Mouse (Mus musculus): ENCODE measurements around the gene Rpl18. TPM values are rescaled to one million over a fixed set of nuclear protein-coding genes. Genes with fewer than 3 reads are reported as not detected.

The Rpl18 gene
- polyA plus RNA-seq, 1 experiment from 2014 or later = 1,315 TPM

DNA sequence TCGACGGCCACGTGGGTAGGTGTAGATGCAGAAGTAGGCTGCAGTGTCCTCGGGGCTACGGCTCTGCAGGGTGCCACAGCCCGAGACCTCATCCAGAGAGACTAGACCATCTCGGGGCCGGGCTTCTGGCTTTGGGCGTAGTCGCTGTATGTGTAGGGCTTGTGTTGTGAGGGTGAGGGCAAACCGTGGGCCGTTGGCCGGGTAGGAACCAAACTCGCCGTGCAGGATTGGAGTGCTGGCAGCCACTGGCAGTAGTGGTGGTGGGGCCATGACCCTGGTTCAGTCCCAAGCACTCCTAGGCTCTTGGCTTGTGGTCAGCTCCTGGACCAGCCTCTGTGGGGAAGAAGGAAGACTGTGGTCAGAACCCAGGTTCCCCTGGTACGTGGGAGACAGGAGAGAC lies 1.9 kb upstream of the Rpl18 start:
- no peak for DNase-seq (ENCODE audit: low spot score)

DNA sequence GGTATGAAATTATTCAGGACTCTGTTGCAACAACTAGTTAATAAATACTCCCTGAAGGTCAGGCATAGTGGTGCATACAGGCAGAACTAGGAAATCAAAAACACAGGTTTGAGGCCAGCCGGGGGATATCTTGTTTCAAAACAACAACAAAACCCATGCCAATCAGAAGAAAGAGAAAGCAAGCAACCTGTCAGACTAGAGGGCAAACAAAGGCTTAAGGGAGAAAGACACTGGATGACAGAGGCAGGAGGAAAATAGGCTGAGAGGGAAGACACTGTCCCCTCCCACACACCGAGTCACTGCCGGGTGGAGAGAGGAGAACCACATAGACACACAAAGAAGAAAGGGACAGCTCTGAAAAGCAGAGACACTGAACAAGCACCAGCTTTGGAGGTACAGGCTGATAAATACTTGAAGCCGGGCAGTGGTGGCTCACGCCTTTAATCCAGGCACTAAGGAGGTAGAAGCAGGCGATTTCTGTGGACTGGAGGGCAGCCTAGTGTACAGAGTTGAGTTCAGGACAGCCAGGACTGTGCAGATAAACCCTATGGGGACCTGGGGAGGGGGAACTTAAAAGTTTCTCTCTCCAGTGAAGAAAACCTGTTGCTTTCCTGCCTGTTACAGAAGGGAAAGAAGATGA lies 1.3 kb upstream of the Rpl18 start:
- no peak for DNase-seq (ENCODE audit: low spot score)

DNA sequence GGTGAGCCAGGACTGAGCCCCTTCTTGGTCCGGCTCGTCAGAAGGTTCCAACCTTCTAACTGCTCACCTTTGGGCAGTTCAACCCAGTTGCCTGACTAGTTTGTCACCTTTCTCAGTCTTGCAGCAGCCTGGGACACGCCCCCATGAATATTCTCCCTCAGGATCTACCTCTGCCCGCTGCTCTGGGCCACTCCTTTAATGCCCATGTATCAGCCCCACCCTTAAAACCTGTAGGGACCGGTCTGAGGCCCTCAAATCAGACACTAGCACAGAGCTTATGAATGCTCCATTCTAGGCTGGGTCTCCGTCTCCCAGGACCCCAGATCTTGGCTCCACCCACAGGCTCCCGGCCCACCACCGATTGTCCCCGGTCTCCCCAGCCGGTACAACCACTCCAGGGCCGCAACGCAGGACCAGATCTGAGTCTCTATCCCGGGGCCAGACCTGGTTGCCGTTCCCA lies 597 bp upstream of the Rpl18 start:
- DNase-seq (ENCODE audit: low spot score) = no peak

DNA sequence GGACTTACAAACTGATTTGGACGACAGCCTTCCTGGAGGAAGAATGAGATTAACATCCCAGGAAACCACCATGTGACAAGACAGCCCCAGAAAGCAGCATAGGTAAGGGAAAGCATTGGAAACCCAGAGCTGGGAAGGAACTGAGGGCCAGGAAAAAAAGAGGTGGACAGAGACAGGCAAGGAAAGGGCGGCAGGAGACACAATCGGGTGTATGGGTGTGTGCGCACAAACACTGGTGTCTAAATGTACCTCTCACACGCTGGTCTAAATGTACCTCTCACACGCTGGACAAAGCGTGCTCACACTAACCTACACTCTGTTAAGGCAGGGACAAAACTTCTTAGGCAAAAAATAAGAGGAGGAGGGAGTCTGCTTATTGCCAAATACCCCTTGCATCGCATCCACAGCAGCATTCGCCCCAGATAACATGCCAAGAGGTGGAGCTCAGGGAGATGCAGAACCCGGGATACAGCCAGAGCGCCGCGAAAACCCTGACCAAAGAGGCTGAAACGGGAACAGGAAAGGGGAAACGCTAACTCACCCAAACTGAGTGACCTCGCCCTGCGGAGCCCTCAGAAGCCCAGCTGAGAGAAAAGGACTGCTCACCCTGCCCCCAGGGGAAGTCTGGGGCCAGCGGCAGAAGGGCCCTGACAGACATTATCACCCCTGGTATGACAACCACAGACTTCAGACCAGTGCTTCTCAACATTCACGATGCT lies 643 bp downstream of the Rpl18 start:
- no peak for DNase-seq (ENCODE audit: low spot score)

DNA sequence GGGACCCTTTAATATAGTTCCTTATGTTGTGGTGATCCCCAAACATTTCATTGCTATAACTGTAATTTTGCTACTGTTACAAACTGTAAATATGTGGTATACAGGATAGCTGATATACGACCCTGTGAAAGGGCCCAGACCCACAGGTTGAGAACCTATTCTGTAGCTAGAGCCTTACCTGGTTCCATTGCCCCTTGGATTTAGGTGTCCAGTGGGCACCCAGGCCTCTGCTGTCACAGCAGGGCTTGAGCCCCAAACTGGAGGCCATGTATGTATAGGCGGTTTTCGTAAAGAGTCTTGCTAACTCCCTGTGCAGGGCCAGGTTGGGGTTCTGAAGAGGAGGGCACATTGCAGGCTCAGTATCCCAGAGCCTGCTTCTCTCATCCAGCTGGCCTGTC lies 1.2 kb downstream of the Rpl18 start:
- no peak for DNase-seq (ENCODE audit: low spot score)

DNA sequence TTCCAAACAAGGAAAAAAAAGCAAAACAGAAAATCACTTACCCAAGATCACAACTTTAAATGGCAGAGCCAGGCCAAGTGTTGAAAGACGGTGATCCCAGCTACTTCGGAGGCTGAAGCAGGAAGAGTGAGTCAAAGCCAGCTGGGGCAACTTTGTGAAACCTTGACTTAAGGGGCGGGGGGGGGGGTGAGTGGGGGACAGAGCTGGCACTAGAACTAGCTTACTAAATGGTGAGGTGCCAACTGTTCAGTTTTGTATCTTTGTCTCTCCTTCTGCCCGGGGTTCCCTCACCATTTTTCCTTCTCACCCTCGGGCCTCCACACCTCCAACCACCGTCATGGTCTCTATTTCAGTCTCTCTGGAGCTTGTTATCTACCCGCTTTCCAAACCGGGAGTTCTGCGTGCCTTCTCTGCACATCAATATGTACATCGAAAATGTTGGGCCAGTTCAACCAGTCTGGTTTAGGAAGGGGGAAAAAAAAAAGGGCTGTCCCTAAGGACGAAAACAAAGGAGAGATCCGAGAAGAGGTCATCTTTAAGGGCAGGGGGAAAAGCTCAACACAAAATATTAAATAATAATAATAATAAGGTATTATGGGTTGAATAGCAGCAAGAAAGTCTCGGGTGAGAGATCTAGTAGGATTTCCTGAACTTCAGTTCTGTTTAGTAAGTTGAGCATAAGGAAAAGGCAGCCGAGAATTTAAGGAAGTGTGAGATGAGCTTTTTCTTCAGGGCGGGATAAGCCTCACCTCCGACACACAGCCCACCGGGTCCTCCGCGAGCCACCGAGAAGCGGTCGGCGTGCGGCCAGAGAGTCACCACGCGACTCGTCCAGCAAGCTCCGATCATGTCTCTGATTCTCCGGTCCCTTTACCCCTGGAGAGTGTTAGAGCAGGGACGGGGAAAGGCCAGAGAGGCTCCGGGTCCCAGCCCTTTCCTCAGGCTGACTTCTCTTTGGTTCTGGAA lies 2.0 kb downstream of the Rpl18 start:
- no peak for DNase-seq (ENCODE audit: low spot score)

DNA sequence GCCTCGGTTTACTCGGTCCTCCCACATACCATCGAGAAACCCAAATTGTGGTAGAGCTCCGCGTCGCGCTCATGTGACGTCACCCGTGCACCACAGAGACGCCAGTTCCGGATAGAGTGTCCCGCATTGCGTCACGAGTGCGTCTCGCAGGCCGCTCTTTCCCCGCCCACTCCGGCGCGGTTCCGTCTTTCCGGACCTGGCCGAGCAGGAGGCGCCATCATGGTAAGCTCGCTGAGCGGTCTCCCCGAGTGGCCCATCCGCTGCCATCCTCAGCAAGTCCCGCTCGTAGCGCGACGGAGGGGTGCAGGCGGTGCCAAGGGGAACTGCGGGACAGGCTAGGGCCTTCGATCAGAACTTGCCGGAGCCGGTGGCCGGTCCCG lies 2.7 kb downstream of the Rpl18 start, which contains the start of gene Sphk2:
TSS of gene Sphk2 (minus strand) at position 85 of the 380 bp plus-strand sequence.
- peak; percentile 99 for DNase-seq (ENCODE audit: low spot score)

DNA sequence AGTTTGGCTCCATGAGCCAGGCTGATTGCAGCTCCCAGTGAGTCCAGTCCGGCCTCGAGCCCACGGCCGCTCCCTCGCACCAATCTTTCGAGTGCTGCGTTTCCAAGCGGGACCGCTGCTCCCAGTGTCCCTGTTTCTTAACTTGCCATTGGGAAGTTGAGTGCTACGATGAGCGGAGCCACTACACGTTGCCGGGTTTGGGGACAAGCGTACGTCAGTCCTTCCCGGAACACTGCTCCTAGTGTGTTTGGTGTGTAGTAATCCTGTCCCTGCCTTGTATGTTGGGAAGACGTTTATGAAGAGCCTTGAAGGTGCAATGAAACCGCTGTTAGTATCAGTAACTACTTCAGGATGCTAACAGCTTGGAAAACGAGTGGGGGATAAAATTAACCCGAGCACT lies 3.1 kb downstream of the Rpl18 start:
- no peak for DNase-seq (ENCODE audit: low spot score)

DNA sequence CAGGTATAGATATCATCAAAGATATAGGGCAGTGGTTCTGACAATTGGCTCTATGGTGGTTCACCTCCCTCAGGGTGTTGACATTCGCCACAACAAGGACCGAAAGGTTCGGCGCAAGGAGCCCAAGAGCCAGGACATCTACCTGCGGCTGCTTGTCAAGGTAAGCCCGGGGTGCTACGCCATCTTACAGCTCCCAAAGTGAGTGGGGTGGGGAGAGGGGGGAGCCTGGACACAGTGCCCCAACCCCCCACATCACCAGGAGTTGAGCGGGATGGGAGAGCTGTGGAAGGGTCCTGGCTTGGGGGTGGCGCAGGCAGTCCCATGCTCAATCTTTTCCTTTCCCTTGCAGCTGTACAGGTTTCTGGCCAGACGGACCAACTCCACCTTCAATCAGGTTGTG lies 3.9 kb downstream of the Rpl18 start:
- DNase-seq (ENCODE audit: low spot score) = no peak

DNA sequence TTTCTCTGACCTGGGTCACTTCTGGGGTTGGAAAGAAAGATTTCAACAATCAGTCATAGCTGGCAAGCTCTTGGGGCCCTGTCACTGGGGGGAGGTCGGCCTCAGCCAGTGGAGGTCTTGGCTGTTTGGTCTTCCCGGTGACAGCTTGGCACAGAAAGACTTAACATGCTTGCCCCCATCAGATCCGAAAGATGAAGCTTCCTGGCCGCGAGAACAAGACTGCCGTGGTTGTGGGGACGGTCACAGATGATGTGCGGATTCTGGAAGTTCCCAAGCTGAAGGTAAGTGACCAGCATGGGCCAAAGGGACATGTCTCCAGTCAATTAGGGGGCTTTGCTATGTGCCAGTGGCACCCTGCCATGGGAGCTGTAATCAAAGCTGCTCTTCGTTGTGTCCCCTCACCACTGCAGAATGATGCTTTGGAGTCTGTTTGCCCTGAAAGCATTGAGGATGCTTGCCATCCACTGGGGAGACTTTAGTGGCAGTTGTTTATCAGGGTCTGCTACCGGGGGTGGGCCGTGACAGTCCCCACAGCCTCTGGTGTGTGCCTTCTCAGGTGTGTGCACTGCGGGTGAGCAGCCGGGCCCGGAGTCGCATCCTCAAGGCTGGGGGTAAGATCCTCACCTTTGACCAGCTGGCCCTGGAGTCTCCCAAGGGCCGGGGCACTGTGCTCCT lies 4.6 kb downstream of the Rpl18 start:
- no peak for DNase-seq (ENCODE audit: low spot score)

DNA sequence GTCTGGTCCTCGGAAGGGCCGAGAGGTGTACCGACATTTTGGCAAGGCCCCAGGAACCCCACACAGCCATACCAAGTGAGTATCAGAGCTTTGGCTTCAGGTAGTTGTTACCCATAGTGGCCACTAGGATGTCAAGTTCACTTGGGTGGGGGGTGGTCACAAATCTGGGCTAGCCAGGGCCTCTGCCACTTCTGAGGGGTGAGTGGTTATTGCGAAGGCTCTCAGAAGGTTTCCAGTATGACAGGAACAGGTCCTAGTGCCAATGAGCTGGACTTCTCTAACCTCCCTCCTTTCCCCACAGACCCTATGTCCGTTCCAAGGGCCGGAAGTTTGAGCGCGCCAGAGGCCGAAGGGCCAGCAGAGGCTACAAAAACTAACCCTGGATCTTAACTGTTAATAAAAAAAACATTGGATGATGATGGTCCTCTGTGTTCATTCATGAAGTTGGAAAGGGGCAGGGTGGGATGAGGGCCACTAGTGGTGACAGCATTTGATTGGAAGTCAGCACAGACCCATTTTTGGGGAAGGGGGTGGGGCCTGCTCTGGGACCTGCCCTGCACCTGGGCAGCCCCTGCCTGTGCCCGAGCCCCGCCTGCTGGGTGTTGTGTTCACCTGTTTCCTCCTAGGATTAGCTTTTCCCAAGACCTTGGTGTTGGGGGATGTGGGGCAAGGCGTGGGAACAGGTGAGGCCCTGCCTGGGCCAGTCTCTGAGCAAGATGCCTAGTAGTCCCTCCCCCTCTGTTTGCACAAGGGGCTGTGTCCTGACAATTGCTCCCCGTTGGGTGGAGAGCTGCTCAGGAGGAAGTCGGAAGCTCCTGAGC lies 5.4 kb downstream of the Rpl18 start, which contains the start of gene Fam83e:
TSS of gene Fam83e (plus strand) at position 800 of the 821 bp plus-strand sequence.
- DNase-seq (ENCODE audit: low spot score) = no peak

DNA sequence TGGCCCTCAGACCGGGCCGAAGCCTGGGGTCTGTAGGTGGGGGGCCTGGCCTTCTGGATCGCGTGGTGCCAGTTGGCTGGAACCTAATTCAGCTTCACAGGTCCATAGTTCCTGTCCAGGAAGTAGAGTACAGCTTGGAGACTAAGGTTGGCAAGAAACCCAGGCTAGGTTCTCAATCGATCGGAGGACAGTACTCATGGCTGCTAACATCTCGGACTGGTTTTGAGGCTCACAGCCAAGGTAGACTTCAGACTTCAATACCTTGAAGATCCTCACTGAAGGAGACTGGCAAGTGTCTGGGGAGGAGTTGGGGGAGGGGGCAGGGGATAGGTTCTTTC lies 5.9 kb downstream of the Rpl18 start:
- no peak for DNase-seq (ENCODE audit: low spot score)

DNA sequence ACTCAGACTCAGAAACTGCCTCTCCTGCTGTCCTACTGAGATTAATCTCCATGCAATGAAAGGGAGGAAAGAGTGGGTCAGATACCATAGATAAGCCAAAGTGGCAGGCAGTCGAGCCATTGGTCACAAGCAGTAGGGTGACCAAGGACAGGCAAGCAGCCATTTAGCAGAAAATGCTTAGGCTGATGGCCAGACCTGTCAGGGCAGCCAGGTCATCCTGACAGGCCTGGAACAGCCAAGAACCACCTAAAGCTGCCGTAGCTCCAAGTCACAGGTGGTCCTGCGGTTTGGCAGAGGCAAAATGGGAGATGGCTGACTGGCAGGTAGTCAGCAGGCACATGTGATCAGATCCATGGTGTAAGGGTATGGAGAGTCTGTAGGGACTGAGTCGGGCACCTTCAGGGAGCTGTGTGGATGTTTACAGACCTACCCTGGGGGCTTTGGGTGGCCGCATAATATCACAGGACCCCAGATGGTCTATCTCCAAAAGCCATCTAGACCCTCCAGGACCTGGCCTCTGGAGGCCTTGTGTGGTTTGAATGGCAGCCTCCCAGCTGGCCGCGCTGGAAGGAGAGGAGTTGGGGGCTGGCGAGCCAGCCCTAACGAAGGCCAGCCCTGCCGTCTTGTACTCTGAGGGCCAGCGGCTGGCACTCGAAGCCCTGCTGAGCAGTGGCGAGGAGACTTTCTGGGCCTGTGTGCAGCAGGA lies 6.5 kb downstream of the Rpl18 start:
- DNase-seq (ENCODE audit: low spot score) = no peak

DNA sequence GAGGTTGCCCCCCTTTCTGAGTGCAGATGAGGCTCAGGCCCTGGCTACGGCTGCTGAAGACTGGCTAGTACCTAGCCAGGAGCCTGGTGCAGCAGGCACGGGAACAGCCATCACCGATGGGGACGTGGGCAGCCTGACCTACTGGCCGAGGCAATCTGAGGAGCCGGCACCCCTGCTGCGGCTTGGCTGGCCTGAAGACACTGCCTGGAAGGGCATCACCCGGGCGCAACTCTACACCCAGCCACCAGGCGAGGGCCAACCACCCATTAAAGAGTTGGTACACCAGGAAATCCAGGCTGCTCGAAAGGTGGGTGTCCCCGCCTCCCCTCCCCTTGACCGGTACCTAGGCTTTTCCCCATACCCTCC lies 7.1 kb downstream of the Rpl18 start:
- DNase-seq (ENCODE audit: low spot score) = no peak

DNA sequence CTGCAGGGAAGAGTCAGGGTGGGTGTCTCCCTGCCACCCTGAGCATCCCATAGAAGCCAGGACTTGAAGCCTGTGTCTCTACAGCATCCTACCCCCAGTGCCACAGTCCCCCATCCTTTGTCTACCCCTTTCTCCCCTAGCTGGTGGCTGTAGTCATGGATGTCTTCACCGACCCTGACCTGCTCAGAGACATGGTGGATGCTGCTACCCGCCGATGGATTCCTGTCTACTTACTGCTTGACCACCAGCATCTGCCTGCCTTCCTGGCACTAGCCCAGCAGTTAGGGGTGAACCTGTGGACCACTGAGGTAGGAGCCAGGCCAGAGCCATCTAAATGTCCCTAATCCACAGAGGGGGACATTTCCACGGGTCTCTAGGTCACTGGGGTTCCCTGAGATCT lies 8.0 kb downstream of the Rpl18 start:
- DNase-seq (ENCODE audit: low spot score) = no peak

DNA sequence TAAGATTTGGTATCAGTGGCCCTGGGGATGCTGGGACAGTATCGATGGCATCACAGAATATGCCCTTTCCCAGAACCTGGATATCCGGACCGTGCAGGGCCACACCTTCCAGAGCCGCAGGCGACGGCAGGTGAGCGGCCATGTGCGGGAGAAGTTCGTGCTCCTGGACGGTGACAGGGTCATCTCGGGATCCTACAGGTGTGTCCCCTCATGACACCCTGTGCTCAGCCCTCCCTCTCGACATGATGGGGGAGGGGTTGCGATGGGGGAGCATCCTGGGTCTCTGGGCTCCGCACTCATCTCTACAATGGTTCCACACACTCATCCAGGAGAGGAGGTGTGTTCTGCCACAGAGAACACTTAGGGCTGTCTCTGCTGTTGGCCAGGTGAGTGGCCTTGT lies 8.5 kb downstream of the Rpl18 start:
- DNase-seq (ENCODE audit: low spot score) = no peak

DNA sequence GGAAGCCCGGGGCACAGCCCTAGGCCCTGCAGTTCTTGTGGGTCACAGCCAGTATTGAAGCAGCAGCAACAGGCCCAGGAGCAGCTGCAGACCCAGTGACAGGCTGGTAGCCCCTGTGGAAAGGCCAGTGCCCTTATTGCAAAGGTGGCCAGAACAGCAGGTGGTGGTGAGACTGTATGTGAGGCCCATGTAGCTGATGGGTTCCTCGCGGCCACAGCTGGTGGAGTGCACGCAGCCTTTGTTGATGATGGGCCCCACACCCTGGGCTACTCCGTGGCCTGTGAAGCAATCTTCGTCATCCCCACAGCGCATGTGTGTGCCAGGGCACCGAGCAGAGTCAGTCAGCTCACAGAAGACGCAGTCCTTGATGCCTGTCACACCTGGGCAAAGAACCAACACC lies 9.9 kb downstream of the Rpl18 start:
- DNase-seq (ENCODE audit: low spot score) = no peak

DNA sequence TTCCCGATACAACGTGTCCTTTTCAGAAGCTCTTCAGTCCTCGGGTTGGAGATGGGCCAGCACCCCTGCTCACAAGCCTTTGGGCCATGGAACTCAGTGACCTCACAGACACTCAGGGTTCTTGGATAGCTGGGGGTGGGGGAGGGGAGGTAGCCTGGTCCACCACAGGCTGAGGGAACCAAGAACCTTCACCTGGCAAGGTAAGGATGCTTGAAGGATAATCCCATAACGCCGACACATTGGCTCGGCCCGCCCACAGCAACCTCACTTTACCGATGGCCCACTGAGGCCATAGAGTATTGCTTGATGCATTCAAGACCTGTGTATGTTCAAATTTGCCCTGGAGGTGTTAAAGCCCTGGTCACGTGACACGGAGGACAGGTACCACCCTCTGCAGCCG lies 10.5 kb downstream of the Rpl18 start, which contains the start of gene Spaca4:
TSS of gene Spaca4 (minus strand) at position 101 of the 400 bp plus-strand sequence.
- no peak for DNase-seq (ENCODE audit: low spot score)

DNA sequence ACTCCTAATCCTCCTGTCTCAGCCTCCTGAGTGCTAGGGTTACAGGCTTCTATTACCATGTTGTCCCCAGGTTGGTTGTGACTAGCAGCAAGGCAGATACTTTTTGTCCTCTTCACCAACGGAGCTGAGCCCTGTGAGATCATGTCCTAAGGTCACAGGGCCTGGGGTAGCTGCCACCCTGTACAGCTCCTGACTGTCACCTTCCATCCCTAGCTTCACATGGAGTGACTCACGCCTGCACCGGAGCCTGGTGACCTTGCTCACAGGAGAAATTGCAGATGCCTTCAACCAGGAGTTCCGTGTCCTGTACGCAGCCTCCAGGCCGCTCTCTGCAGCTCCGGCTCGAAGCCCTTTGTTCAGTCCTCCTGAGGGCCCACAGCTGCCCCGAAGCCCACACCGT lies 11.2 kb downstream of the Rpl18 start:
- DNase-seq (ENCODE audit: low spot score) = no peak

DNA sequence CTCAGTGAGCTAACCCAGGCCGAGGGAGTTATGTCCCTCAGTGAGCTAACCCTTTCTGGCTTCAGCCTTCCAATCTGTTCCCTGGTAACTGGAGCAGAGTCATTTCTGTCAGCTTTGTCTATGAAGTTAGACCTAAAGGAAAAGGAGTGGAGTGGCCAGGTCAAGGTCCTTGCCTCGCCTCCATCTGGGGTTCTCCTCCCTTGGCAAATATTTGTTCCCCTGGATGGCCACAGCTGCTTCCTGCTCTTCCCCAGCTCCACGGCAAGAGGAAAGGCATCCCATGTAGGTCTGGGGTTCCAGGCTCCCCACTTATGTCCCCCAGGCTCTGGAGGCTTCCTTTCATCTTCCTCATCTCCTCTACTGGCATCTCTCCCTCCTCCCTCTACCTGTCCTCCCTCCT lies 12.4 kb downstream of the Rpl18 start:
- DNase-seq (ENCODE audit: low spot score) = no peak

Data from thymus, postnatal 0 days (tissue).